Mouse (Mus musculus) small intestine, adult 2 months (tissue): Measurements from ENCODE around the gene Emilin1.

ENCODE experiments used
- CTCF ChIP-seq: fragments of 200-500 bp; IDR thresholded peaks from 2 replicates; pipeline ENCODE4 v1.5.1; 2012; ENCODE audit warnings: low read depth, mild to moderate bottlenecking, control low read depth, inconsistent platforms, low read length, moderate library complexity, mixed read lengths; ENCODE audit not compliant: insufficient replicate concordance, insufficient read length; ENCODE audit errors: extremely low read depth
- POLR2A ChIP-seq: fragments of 200-500 bp; IDR thresholded peaks from 2 replicates; pipeline ENCODE4 v1.6.1; 2012; ENCODE audit warnings: low read depth, mild to moderate bottlenecking, control low read depth, inconsistent platforms, low read length, moderate library complexity

DNA sequence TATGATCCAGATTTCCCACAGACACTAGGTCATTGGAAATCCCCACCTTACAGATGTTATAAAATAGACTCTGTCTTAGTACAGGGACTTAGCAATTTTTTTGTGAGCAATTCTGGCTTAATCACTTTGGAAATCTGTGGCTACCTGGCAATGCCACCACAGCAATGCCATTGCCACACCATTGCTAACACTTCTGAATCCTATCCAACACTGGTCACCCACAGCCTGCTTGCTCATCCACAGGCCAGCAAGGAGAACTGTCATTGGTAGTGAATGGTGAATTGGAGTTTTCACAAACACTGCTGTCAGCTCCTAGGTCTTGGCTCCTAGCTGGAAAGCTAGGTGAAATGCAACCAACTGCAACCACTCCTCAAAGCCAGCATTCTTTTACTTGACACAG is 2.7 kb upstream of the Emilin1 start:
- TF ChIP-seq CTCF (no peak), POLR2A (no peak)
